ENCODE assay signal across 9 mouse cellular contexts in the genomic region with DNA sequence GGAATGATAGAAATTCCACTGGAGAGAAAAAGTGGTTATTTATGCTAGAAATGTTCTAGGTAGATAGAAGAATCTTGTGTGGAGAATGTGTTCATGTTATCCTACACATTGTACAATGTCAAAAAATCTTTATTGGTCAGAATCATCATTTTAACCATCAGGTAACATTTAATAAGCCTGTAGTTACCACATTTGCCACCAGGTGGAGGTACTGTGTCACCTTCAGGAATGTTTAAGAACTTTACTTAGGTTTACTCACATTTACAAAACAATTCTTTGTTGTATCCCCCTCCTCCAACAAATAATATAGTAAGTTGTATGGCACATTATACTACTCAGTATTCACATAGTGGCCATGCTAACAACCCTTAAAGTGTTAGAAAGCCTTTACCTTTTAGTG. TPM values are rescaled to one million over a fixed set of nuclear protein-coding genes. Genes with fewer than 3 reads are reported as not detected.
DNase-seq lines count a peak whose midpoint lies in the region; ATAC-seq and TF ChIP-seq lines count a peak whose summit lies in the region.
"Had no signal": no experiment of that assay in that cellular context is flagged by ENCODE, and none has a peak within 500 bp of the region (broad histone marks: within the 10 kb centered on the region; RNA-seq: fewer than 3 reads in every experiment).

No protein-coding gene starts in this region.

- H3K36me3 ChIP-seq in kidney, adult 2 months (ENCODE audit: control insufficient read depth, insufficient read depth, low read length) = peaks cover 10% of the 10 kb centered on the region
- peaks cover 77% of the 10 kb centered on the region for H3K36me3 ChIP-seq in limb, embryonic 14.5 days (ENCODE audit: control insufficient read depth, insufficient read depth, low read length)
- H3K36me3 ChIP-seq in neural tube, embryonic 15.5 days = peaks cover 48% of the 10 kb centered on the region

- peak; percentile 60 for ATAC-seq in common myeloid progenitor, adult 5-6 weeks (replicated peaks; ENCODE audit: low read depth, poor library complexity, severe bottlenecking)
- ATAC-seq in limb, embryonic 14.5 days (ENCODE audit: low FRiP score, low read depth) = no peak
- no peak for ATAC-seq in neural tube, embryonic 15.5 days (ENCODE audit: low FRiP score)

- H3K4me2 ChIP-seq in limb, embryonic 14.5 days (replicated peaks; ENCODE audit: low read depth, low read length, severe bottlenecking) = no peak overlapping the region
- H3K4me2 ChIP-seq in neural tube, embryonic 15.5 days = no peak overlapping the region
- H3K4me2 ChIP-seq: limb, embryonic 12.5 days had no signal

- DNase-seq in kidney, adult 2 months = peak; percentile 52
- DNase-seq in kidney, adult 11 months = no peak
- peak; percentile 23 for DNase-seq in urinary bladder, postnatal 25 days (ENCODE audit: low spot score)
- no peak for DNase-seq in urinary bladder, adult 2 months (ENCODE audit: low spot score)
- DNase-seq in limb, embryonic 14.5 days (ENCODE audit: low spot score) = peak; percentile 84
- no peak for DNase-seq in gastrocnemius, postnatal 36 days

- no peak overlapping the region for H3K27ac ChIP-seq in kidney, adult 2 months (ENCODE audit: insufficient read depth, low read depth, low read length)
- no peak overlapping the region for H3K27ac ChIP-seq in limb, embryonic 14.5 days (replicated peaks; ENCODE audit: low read depth, low read length)
- H3K27ac ChIP-seq in neural tube, embryonic 15.5 days (replicated peaks) = no peak overlapping the region
- H3K27ac ChIP-seq: limb, embryonic 12.5 days had no signal

- no peak for TF ChIP-seq POLR2A in kidney, adult 2 months (IDR thresholded peaks at IDR 0.05; ENCODE audit: low read depth, low read length)
- no peak for TF ChIP-seq POLR2A in limb, embryonic 14.5 days (IDR thresholded peaks at IDR 0.05; ENCODE audit: borderline replicate concordance, extremely low read depth, insufficient read depth, insufficient read length)

- H3K9ac ChIP-seq in limb, embryonic 14.5 days (ENCODE audit: low read depth, low read length, severe bottlenecking) = no peak overlapping the region
- H3K9ac ChIP-seq in neural tube, embryonic 15.5 days (replicated peaks) = no peak overlapping the region
- H3K9ac ChIP-seq: limb, embryonic 12.5 days had no signal

- 0 out of 2 replicates have a peak, but pooled peaks have one; percentile 2 for TF ChIP-seq CTCF in kidney, adult 2 months (conservative IDR thresholded peaks at IDR 0.05; ENCODE audit: insufficient read depth, insufficient read length, low read depth, low read length)

- no peaks in the 10 kb centered on the region for H3K27me3 ChIP-seq in kidney, adult 2 months (replicated peaks; ENCODE audit: control insufficient read depth, insufficient read depth, low read length)
- no peaks in the 10 kb centered on the region for H3K27me3 ChIP-seq in limb, embryonic 14.5 days (ENCODE audit: control insufficient read depth, insufficient read depth, low read length)
- H3K27me3 ChIP-seq in neural tube, embryonic 15.5 days (replicated peaks) = no peaks in the 10 kb centered on the region
- H3K27me3 ChIP-seq: limb, embryonic 12.5 days had no signal

- no peaks in the 10 kb centered on the region for H3K4me1 ChIP-seq in kidney, adult 2 months (ENCODE audit: control insufficient read depth, insufficient read depth, low read length)
- H3K4me1 ChIP-seq in limb, embryonic 14.5 days (ENCODE audit: control insufficient read depth, insufficient read depth, low read length) = no peaks in the 10 kb centered on the region
- no peaks in the 10 kb centered on the region for H3K4me1 ChIP-seq in neural tube, embryonic 15.5 days
- H3K4me1 ChIP-seq: limb, embryonic 12.5 days had no signal

- no peak overlapping the region for H3K4me3 ChIP-seq in kidney, adult 2 months (ENCODE audit: insufficient read depth, low read depth, low read length)
- no peak overlapping the region for H3K4me3 ChIP-seq in limb, embryonic 14.5 days (replicated peaks; ENCODE audit: low read length)
- H3K4me3 ChIP-seq in neural tube, embryonic 15.5 days (replicated peaks) = no peak overlapping the region
- H3K4me3 ChIP-seq: limb, embryonic 12.5 days had no signal

- H3K9me3 ChIP-seq in limb, embryonic 14.5 days (ENCODE audit: control insufficient read depth, low read length) = no peaks in the 10 kb centered on the region
- H3K9me3 ChIP-seq in neural tube, embryonic 15.5 days (replicated peaks) = no peaks in the 10 kb centered on the region
- H3K9me3 ChIP-seq: limb, embryonic 12.5 days had no signal

- intact Hi-C loops in gastrocnemius, postnatal 36 days (cut with DNase I) = no loop called here

RNA-seq across cellular contexts. Expression of a gene that starts 44.3 kb away (rescaled TPM):
- 4.9 and 5.3 TPM in 2 replicates for polyA plus RNA-seq in kidney, adult 2 months (2012; rRNA removed)
- 16.4 and 17.0 TPM in 2 replicates for polyA plus RNA-seq in urinary bladder, adult 2 months (2012; rRNA removed)
- 66.6 and 87.2 TPM in 2 replicates for total RNA-seq in common myeloid progenitor, adult 5-6 weeks (2017)
- polyA plus RNA-seq in limb, embryonic 14.5 days (2012; rRNA removed) = 11.7 and 17.5 TPM in 2 replicates
- polyA plus RNA-seq in limb, embryonic 14.5 days (2014; fragmentation: Nextera tagmentation; extraction: Ambion mirVana) = 23.3 and 24.4 TPM in 2 replicates
- 15.0 and 19.9 TPM in 2 replicates for polyA plus RNA-seq in neural tube, embryonic 15.5 days (2015; fragmentation: Nextera tagmentation; extraction: Ambion mirVana)
- 10 to 100 TPM in 1 of 2 experiments, 1 to 10 TPM in 1; 8.9 to 11.0 TPM for total RNA-seq in gastrocnemius, postnatal 36 days (2021)

Comparison
In these comparisons a context has a peak if more than half of its experiments do, and no peak if none do; other contexts are left out.
1. DNase-seq: peak in kidney, adult 2 months (single experiment), urinary bladder, postnatal 25 days (single experiment) and limb, embryonic 14.5 days (single experiment); none in kidney, adult 11 months (single experiment), urinary bladder, adult 2 months (single experiment) and gastrocnemius, postnatal 36 days (0 of 2).